Mouse (Mus musculus) adrenal gland, postnatal 4 days (tissue): ENCODE results near the gene Polr2l. TPM values are rescaled to one million over a fixed set of nuclear protein-coding genes. Genes with fewer than 3 reads are reported as not detected.
A peak's percentile ranks its signal among the peaks of the same experiment; 100 is the strongest.

Experiments
- DNase-seq, 2 experiments: peaks; one replicate each; pipeline ENCODE4 v3.0.0; 2021 to 2022; ENCODE audit warnings: low spot score in 2 of 2, mixed read lengths in 2 of 2
- total RNA-seq, 2 experiments: library from RNA; stranded (reverse); gene quantifications; 2 replicates each; pipeline ENCODE4 v1.2.3; 2021

The Polr2l gene
- total RNA-seq, 2 experiments from 2014 or later: 57.7 to 61.2 TPM

DNA sequence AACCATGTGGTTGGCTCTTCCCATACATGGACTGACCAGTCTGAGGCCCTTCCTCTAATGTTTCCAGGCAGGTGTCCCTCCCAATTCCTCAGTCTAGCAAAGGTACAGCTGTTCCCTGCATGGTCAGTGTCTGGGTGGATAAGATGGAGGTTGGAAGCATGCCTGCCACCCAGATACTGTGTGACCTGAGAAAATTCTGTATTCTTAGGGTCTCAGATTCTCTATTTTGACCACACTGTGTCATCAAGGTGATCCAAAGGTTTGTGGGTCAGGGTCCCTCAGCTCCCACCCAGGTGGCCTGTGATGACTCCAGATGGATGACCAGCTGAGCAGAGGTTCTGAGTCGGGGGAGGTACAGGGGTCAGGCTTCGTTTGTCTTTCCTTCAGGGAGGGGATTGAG is 10.3 kb upstream of the Polr2l start:
- no peak for DNase-seq

DNA sequence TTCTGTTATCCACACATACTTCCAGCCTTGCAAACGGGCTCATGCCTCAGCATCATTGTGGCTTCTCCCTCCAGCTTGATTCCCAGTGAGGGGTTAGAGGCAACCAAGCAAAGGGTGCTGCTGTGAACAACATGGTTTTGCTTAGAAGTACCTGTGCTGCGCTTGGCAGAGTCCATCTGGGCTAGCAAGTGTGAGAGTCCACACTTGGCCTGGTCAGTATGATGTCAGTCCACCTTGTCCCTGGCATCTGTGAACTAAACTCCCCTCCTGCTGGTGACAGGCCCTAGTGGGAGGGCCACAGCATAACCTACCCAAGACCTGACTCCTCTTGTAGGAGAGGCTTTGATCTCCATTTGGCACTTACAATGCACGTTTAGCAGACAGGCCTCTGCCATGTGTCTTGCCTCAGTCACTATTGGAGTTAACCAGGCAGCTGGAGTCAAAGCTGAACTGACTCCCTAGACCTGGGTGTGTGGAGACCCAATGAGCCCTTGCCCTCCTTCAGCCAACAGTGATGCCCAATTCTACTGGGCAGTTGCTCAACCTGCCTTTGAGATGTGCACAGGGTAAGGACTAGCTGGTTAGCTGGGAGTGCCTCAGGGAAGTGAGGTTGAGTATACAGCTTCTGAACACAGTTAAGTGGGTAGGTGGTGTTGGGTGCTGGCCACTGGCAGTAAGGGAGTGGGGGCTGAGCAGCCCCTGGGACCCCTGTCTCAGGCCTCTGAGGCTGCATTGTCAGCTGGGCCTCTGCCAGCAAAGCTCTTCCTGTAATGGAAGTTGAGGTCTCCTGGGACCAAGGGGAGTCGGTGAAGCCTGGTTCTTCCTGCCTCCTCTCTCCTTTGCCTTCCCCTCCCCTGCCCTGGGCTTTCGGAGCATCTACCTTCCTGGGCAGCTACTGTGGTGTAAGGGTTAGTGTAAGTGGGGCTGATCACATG is 9.5 kb upstream of the Polr2l start:
- DNase-seq: no peak

DNA sequence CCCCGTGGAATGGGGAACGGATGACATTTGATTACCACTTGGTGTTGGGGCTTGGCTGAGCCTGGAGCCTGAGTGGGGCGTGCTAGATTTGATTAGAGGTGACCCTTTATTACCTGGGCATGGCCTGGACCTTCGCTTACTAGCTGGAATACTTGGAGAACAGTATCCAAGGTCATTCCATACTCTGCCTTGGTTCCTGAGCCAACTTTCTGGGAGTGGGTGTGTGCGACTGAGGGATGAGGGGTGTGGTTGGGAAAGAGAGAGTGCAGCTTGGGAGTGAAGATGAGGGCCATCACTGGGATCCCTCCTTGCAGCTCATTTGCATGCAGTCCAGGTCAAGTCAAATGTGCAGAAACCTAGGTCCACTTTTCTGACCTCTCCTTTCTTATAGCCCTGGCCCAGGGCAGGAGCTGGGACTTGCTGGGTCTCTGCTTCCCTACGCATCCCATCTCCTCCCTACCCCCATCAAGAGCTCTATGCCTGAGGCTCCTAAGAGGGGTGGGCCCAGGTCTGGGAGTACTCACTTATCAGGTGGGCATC is 8.3 kb upstream of the Polr2l start:
- DNase-seq: no peak

DNA sequence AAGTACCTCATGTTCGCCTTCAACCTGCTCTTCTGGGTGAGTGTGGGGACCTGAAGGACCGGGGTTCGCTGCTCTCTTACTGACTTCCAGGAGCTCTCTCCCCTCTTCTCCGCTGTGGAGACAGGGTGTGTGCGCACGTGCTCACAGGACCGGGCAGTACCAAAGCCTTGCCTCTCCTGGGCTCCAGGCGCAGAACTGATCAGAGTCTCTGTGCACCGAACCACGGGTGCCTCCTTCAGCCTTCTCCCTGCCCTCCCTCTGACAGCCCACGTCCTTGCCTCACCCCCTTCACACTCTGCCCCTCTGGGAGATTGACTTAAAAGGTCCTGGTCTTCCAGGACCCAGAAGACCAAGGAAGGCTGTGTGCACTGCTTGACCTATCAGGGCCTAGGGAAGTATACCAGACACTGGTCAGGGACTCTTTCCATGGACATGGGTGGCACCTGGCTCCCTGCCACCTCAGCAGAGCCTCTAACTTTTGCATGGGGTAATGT is 7.6 kb upstream of the Polr2l start:
- DNase-seq: no peak

DNA sequence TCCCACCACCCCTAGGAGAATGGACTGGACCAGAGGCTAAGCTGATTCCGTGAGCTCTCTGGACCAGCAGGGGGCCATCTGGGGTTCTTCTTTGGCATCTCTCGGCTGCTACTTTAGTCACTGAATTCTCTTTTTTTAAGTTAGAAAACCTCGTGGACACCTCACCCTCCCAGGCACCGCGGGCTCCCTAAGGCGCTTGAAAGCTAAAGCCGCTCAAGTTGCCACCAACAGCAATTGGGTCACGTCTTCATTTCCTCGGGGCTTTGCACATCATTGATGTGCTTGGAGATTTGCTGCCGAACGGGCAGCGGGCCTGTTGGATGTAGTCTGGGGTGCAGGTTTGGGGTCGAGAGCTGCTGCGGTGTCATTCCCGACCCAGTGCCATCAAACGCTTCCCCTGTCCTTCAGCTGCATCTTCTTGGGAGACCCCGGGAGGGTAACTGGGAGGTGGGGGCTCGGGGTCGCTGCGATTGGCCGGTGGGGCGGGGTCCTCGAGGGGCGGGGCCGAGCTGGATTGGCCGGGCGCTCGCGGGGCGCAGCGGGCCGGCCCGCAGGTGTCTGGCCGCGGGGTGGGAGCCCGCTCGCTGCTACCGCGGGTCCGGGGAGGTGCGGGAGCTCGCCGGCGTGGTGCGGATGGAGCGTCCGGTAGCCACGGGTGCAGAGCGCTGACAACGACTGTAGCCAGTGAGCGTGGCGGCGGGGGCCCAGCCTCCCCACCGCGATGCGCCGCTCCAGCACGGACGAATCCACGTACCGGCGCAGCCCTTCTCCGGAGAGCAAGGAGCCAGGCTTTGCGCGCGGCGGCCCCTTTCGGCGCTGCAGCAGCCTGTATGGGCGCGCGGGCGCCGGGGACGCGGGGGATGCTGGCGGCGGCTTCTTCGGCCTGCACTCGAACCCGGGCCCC is 6.8 kb upstream of the Polr2l start:
- DNase-seq: no peak

DNA sequence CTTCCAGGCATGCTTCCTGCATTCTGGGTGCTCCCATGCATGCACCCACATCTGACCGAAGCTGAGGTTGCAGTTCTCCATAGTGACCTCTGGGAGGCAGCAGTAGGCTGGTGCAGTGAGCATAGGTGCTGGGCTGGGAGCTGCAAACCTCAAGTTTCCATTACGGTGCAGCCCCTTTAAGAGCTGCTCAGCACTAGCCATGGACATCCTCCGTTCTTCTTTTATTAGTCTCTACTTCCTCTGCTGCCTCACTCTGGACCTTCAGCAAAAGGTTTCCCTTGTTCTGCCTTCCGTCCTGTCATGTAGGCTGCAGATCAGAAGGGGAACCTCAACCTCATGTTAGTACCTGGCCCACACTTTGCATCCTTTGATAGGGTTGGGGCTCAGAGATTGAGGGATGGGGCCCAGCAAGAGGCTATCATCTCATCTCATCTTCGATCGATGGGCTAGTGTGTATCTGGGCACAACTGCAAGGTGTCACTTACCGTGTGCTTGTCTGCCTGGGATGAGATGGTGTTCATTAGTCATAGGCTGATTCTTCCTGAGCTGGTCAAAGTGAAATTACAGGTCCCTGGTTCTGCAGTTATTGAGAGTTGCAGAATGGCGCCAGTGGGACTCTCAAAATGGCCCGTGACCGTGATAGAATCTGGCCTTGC is 6.0 kb upstream of the Polr2l start:
- no peak for DNase-seq

DNA sequence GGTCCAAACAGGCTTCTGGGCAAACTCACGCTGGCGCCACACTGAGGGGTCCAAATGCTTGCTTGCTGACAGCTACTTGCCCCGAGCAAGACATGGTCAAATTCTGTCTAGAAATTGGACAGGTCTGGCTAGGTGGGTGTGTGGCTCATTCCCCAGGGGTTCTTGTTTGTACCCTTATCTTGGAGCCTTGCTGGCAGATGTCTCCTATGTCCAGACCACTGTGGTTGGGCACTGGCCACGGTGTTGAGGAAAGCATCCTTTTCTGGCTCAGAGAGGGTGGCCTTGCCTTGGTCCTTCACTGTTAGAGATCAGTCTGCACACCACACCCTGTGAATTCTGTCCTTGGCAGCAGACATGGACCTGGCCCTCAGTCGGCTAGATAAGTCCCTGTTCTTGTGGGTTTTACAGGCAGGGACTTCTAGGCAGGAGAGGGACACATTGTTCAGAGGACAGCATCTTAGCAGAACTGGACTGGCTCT is 3.4 kb upstream of the Polr2l start:
- no peak for DNase-seq

DNA sequence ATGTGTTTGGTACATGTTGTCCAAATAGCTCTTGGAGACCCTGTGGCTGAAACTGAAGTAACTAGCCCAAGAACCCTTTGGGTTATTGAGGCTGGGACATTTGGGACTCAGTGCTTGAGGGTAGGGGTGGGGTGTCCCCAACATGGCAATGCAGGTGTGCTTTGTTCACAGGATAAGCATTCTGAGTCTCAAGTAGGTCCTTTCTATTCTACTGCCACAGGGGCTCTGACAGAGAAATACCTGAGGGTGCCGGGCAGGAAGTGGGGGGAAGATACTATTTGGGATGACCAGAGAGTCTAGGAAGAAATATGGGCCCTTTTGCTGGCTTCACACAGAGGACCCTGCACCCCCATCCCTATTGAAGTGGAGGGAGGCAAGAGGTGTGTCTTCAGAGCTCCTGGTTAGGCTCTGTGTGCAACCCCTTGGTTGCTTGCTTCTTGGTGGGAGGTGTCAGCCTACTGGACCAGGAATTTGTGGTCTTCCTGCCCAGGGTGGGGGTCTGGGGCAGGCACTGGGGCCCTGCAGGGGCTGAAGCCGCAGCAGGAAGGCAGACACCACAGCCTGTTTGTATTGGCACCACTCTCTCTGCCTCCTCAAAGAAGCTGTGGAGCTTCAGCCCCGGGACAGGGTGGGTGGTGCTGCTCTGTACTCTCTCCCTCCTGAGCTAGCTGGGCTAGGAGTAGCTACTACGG is 2.8 kb upstream of the Polr2l start:
- DNase-seq: no peak

DNA sequence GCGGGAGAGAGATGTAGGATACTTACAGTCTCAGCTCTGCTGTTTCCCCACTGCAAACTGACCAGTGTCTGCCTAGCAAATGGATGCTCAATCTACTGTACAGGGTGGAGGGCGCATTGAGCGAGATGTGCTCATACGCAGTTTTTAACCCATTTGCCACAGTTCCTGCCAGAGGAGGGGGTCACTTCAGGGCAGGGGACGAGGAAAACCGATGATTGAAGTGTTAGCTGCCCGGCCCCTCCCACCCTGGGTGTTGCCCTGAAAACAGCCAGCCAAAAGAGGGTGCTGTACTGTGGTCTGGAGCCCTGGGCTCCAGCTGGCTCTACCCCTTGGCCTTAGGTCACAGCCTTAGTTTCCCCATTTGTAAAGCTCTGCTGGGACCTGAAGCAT is 2.0 kb upstream of the Polr2l start:
- no peak for DNase-seq

DNA sequence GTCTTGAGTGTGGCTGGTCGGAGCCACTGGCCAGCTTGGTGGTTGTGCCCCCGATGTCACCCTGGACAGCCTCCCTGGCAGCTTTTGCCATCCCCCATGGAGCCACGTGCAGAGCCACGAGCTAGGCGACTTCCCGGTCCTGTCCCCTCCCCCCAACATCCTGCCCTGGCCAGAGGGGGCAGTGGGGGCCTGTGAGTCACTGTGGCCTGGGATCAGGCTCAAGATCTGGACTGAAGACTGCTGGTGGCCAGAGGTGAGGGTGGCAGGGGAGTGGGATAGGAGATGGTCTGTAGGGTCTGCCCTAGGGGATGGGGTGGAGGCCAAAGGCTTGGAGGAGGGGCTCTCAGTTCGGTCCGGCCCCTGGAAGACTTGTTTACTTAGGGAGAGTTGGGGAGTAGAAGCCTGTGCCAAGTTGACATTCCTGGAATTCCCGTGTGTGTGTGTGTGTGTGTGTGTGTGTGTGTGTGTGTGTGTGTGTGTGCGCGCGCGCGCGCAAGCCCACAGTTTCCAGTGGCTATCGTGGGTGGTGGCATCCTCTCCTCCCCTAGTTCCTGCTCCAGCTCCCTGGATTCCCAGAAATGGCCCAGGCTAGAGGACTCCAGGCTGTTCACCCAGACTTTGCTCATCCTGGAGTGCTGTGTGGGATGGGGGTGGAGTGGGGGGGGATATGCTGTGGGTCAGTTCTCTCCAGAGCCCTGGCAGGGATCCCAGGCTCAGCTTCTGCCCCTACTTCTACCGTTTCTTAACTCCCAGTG is 1.5 kb upstream of the Polr2l start:
- DNase-seq: peak in 1 of 2 experiments; percentile 82

DNA sequence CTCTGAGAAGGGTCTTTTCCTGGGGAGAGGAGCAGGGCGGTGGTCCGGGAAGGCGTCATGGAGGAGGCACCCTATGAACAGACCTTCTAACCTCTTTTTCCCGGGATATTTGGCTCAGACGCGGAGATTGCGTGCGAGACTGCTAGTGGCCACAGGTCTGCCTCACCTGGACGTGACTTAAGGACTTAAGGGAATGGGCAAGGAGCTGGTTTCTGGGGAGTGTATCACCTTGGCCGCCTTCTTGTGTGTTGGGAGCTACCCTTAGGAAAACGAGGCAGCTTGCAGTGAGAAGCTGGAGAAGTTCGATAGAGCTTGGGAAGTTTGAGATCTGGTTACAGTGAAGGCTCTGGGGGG is 850 bp upstream of the Polr2l start:
- no peak for DNase-seq

DNA sequence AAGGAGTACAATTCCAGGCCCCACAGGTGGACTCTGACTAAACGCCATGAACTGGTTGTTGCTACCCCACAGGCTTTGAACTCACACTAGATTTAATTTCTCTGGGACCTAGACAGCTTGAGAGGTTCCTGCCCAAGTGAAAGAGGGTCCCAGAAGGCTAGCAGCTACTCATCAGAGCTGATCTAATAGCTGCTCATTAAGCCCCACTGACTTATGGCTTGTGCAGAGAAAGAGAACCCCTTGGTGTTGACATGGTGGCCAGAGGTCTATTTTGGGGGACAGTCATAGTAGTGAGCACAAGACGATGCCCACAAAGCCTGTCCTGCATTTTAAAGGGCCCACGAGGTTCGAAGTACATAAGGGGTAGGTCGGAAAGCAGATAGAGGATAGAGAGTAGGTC is 772 bp downstream of the Polr2l start:
- no peak for DNase-seq

DNA sequence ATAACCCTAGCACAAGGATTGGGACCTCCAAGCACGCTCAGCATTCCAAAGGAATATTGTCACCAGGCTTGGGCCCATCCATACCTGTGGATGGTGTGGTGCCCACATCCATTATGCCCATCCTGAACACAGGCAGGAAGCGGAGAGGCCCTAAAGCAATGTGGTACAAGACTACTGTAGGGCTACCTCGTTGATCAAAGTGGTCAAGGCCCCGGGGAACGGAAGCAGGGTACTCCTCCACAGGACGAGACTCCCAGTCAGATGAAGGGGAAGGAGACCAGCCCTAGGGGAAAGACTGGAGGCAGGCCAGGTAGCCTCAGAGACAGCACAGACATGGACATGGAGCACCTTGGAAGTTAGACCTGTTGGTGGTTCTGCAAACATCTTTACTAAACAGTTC is 2.2 kb downstream of the Polr2l start:
- DNase-seq: no peak

DNA sequence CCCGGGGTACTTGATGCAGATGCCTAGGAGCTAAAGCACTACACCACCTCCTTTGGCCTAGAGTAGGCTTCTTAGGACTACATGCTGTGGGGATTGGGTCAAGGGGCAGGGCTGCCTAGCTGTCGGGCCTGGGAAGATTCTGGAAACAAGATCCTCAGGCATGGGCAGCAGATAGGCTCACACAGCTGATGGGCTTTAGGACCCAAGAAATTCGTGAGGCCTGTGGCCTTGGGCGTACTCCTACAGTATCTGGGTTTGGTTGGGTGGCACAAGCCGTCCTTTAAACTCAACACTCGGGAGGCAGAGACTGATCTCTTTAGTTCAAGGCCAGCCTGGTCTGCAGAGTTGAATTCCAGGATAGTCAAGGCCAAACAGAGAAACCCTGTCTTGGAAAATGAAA is 2.7 kb downstream of the Polr2l start:
- no peak for DNase-seq

DNA sequence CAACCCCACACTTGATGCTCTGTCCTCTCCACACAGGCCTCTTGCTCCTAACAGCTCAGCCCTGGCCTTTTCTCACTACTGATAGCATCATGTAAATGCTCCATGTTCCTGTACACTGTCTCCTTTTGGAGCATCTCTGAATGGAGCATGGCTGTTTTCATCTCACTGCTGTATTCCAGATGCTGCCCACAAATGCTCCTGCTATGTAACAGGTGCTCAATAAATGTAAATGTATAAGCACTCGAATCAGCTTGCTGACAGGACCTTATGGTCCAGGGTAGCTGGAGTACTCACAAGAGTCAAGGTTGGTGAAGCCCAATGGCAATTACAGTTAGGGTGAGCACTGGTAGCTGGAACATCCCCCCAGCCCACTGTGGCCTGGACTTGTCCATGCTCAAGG is 3.7 kb downstream of the Polr2l start:
- no peak for DNase-seq

DNA sequence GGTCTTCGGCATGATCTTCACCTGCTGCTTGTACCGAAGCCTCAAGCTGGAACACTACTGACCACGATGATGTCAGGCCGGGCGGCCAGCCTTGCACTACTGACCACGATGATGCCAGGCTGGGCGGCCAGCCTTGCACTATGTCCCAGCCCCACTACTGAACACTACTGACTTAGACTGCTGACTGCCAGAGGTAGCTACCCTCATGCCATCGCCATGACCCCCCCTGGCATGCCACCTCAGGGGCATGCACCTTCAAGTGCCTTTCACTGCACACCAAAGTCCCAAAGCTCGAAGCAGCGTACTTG is 4.3 kb downstream of the Polr2l start:
- DNase-seq: no peak

DNA sequence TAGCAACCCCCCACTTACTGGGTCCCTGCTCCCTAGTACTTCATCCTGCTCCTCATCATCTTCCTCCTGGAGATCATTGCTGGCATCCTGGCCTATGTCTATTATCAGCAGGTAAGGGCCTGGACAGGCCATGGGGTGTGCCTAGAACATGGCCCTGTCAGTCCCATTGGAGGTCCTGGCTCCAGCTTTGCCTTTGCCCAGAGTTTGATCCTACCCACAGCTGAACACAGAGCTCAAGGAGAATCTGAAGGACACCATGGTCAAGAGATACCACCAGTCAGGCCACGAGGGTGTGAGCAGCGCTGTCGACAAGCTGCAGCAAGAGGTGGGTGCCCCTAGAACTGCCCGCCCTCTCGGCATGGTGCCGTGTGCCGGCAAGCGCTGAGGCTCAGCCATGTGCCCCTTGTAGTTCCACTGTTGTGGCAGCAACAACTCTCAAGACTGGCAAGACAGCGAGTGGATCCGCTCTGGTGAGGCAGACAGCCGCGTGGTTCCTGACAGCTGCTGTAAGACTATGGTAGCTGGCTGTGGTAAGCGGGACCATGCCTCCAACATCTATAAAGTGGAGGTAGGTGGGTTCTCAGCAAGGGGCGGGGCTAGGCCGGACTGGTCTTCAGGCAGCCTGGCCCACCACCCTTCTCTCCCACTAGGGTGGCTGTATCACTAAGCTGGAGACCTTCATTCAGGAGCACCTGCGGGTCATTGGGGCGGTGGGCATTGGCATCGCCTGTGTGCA is 4.9 kb downstream of the Polr2l start:
- no peak for DNase-seq

DNA sequence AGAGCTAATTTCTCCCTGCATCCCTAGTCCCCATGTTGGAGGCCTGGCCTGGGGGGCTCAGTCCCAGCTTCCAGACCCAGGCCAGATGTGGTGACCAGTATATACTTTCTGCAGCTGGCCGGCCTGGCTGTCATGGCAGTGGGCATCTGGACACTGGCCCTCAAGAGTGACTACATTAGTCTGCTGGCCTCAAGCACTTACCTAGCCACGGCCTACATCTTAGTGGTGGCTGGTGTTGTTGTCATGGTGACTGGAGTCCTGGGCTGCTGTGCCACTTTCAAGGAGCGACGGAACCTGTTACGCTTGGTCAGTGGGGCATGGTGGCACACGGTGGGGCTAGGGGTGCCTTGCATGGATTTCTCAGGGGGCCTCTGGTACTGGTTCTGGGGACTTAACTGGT is 5.6 kb downstream of the Polr2l start:
- no peak for DNase-seq

DNA sequence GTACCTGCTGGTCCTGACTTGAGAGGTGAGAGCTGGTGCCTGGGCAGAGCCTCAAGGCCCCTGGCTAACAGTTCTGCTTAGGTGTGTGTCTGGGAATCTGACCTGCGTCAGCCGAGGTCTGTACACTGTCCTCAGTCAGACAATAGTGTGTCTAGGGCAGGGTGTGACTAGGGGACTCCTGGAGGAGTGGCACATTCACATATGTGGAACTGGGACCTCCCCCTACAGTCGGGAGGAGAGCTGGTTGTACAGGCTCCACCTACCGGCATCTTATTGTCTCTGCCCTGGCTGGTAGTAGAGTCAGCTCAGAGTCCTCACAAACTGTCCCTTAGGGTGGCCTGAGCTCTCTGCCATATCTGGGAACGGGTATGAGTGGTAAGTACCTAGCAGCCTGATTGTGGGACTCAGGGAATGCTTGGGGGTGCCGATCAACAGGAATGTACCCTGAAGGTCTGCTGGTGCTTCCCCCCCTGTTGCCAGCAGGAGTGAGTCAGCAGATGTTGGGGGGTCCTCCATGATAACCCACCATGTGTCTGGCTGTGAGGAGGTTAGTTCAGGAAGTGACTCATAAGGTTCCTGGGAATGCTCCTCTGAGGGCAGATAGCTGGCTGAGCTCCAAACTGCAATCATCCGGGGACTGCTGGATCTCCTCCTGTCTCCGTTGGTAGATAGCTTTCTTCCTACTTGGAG is 6.3 kb downstream of the Polr2l start:
- peak in 1 of 2 experiments; percentile 51 for DNase-seq
